Mouse (Mus musculus): ENCODE measurements around the gene Fgfr2.

Gene Fgfr2

DNA sequence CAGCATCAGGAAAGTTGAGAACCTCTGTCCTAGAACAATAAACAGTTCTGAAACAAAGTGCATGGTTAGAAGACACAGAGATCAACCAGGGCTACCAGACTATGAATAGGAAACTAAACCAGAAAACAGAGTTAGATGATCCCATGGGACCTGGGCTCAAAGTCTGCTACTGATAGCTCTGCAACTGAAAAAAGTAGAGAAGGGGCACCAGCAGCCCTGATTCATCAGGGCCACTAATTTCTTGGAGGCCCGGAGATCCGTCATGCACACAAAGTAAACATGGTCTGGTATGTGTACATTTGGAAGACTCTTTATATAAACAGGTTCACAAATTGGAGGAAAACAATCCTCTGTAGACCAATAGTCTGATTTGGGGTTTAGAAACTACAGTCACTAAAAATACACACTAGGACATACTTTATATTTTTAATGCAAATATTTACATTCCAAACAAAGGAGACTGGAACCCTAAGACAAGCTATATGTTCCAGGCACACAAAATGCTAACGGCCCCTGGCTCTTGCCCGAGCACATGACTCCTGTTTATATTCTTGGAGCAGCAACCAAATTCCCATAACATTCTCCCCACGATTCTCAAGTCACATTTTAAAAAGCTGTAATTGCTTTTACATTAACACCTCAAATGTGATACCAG lies 814.5 kb downstream of the Fgfr2 start:
- Histone ChIP-seq H3K36me3 (ENCODE audit: insufficient read depth, low read length) (no peaks in the 10 kb centered on the region), H3K4me1 (replicated peaks; ENCODE audit: low read depth, low read length) (peaks cover 5% of the 10 kb centered on the region; the same call in 1 of the 2 replicates), H3K9me3 (ENCODE audit: low read length) (no peaks in the 10 kb centered on the region), H3K27me3 (ENCODE audit: insufficient read depth, low read length) (peaks cover 32% of the 10 kb centered on the region), H3K4me3 (replicated peaks; ENCODE audit: low read length) (no peak overlapping the region)
- TF ChIP-seq NANOG (IDR thresholded peaks at IDR 0.05; ENCODE audit: borderline replicate concordance, low read length): no peak
- no peak for TF ChIP-seq CTCF (conservative IDR thresholded peaks at IDR 0.05; ENCODE audit: low read length)
- TF ChIP-seq POU5F1 (IDR thresholded peaks at IDR 0.05; ENCODE audit: borderline replicate concordance, low read length): no peak

DNA sequence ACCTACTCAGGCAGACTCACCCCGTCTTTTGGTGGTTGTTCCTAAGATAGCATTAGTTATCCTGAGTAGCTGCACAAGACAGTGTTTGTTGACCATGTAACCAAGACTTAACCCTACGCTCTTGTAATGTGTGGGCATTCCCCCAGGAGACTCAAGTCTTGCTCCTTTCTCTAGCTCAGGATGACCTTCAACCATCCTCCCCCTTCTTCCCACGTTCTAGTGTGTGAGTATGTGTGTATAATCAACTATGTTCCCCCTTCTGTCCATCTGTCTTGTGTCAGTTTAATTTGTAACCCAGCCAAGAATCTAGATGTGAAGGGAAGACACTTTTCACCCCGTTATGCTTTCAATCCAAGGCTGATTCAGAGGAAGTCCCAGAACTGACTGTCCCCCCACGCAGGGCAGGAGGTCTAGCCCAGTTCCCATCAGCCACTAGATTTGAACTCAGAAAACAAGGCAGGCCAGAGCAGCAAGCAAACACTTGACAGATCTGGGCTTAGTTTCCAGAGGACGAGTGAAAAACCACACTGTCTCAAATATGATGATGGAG lies 815.4 kb downstream of the Fgfr2 start:
- H3K4me3 ChIP-seq (replicated peaks; ENCODE audit: low read length): no peak overlapping the region
- H3K4me1 ChIP-seq (replicated peaks; ENCODE audit: low read depth, low read length): peaks cover 5% of the 10 kb centered on the region; the same call in 1 of the 2 replicates
- no peaks in the 10 kb centered on the region for H3K36me3 ChIP-seq (ENCODE audit: insufficient read depth, low read length)
- H3K27me3 ChIP-seq (ENCODE audit: insufficient read depth, low read length): peaks cover 24% of the 10 kb centered on the region
- no peaks in the 10 kb centered on the region for H3K9me3 ChIP-seq (ENCODE audit: low read length)
- TF ChIP-seq NANOG (IDR thresholded peaks at IDR 0.05; ENCODE audit: borderline replicate concordance, low read length): no peak
- no peak for TF ChIP-seq POU5F1 (IDR thresholded peaks at IDR 0.05; ENCODE audit: borderline replicate concordance, low read length)
- TF ChIP-seq CTCF (conservative IDR thresholded peaks at IDR 0.05; ENCODE audit: low read length): no peak

DNA sequence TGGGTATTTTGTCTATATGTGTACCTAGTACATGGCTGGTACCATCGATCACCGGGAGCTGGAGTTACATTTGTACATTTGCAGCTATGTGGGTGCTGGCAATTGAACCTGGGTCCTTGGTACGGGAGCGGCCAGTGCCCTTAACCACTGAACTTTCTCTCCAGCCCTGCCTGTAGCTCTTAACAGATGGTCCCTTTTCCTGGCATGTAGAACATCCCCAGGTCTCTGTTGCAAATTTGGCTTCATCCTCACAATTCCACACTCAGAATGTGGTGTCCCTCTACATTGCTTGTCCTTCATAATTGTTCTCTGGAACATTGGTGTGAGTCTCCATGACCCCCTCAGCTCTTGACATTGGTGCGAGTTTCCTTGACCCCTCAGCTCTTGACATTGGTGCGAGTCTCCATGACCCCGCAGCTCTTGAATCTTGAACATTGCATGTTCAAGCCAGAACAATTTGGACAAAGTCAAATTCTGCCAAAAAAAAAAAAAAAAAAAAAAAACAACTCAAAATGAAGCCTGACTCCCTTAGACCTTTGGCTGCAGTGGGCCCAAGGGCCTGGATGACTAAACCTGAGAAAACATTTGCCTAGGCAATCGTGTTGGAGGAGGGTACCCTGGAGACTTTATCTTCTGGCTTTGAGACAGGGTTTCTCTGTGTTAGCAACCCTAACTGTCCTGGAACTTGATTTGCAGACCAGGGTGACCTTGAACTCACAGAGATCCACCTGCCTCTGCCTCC lies 816.3 kb downstream of the Fgfr2 start:
- Histone ChIP-seq H3K36me3 (ENCODE audit: insufficient read depth, low read length) (no peaks in the 10 kb centered on the region), H3K27me3 (ENCODE audit: insufficient read depth, low read length) (peaks cover 15% of the 10 kb centered on the region), H3K4me3 (replicated peaks; ENCODE audit: low read length) (no peak overlapping the region), H3K4me1 (replicated peaks; ENCODE audit: low read depth, low read length) (no peaks in the 10 kb centered on the region), H3K9me3 (ENCODE audit: low read length) (no peaks in the 10 kb centered on the region)
- no peak for TF ChIP-seq NANOG (IDR thresholded peaks at IDR 0.05; ENCODE audit: borderline replicate concordance, low read length)
- TF ChIP-seq CTCF (conservative IDR thresholded peaks at IDR 0.05; ENCODE audit: low read length): no peak
- no peak for TF ChIP-seq POU5F1 (IDR thresholded peaks at IDR 0.05; ENCODE audit: borderline replicate concordance, low read length)

DNA sequence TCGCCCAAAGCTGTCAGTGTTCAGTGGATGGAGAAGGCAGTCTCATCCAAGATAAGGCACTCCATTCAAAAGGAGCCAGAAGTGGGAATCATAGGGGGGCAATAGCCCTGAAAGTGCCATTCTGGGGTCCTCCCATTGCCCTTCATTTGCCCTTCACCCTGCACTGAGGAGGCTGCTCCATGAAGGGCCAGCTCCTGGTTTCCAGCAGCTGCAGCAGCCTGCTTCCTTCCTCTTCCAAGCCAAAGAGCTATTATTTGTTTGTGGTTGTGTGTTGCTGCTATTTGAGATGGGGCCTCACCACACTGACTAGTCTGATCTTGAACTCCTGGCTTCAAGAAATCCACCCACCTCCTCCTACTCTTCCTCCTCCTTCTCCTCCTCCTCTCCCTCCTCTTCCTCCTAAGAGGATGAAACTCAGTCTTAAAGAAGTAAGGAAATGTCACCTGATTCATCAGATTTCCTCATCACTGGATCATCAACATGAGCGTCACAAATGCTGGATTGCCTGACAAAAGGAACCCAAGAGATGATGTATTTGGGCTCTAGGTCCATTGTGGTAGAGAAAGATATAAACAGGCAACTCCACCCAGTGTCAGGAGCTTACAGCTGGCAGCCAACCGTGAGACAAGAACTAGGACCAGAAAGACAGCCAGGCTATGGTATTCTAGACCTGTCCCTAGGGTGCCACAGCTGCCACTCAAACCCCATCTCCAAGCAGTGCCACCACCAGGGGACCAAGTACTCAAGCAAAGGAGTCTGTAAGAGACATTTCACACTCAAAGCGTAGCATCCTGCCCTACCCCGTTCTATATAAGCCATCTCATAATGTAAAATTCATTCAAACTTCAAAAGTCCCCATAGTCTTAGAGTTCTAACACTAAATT lies 817.4 kb downstream of the Fgfr2 start:
- H3K4me1 ChIP-seq (replicated peaks; ENCODE audit: low read depth, low read length): no peaks in the 10 kb centered on the region
- H3K4me3 ChIP-seq (replicated peaks; ENCODE audit: low read length): no peak overlapping the region
- H3K36me3 ChIP-seq (ENCODE audit: insufficient read depth, low read length): no peaks in the 10 kb centered on the region
- peaks cover 8% of the 10 kb centered on the region; the same call in 1 of the 2 replicates for H3K27me3 ChIP-seq (ENCODE audit: insufficient read depth, low read length)
- no peaks in the 10 kb centered on the region for H3K9me3 ChIP-seq (ENCODE audit: low read length)
- TF ChIP-seq CTCF (conservative IDR thresholded peaks at IDR 0.05; ENCODE audit: low read length): no peak
- TF ChIP-seq POU5F1 (IDR thresholded peaks at IDR 0.05; ENCODE audit: borderline replicate concordance, low read length): no peak
- no peak for TF ChIP-seq NANOG (IDR thresholded peaks at IDR 0.05; ENCODE audit: borderline replicate concordance, low read length)

DNA sequence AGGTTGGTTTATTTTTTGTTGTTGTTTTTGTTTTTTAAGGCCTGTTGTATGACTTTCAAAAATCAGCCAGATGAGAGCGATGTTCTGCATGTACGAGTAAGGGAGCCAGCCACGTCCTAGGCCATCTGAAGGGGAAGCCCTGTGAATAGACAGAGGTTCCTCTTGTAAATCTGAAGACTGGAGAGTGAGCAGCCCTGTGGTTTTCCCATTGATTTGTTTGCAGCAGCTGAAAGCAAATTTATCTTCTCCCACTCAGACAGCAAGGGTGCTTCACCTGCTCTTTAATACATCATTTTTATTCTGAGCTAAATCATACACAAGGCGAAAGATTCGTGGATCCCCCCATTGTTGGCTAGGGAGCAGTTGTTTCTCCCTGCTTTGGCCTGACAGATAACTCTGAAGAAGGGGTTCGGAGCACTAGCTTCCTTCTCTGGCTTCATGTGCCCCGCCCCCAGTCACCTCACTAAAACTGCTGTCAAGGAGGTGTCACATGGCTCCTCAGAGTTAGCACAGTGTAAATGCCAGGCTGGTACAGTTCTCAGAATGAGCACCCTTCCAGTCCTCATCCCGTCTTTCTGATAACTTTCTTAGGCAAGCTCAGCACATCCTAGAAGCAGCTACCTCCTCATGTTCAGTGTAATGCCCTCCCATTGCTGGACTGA lies 818.6 kb downstream of the Fgfr2 start:
- Histone ChIP-seq H3K36me3 (ENCODE audit: insufficient read depth, low read length) (no peaks in the 10 kb centered on the region), H3K4me1 (replicated peaks; ENCODE audit: low read depth, low read length) (no peaks in the 10 kb centered on the region), H3K9me3 (ENCODE audit: low read length) (no peaks in the 10 kb centered on the region), H3K27me3 (ENCODE audit: insufficient read depth, low read length) (no peaks in the 10 kb centered on the region; the same call in 1 of the 2 replicates), H3K4me3 (replicated peaks; ENCODE audit: low read length) (no peak overlapping the region)
- TF ChIP-seq NANOG (IDR thresholded peaks at IDR 0.05; ENCODE audit: borderline replicate concordance, low read length) (no peak), POU5F1 (IDR thresholded peaks at IDR 0.05; ENCODE audit: borderline replicate concordance, low read length) (no peak), CTCF (conservative IDR thresholded peaks at IDR 0.05; ENCODE audit: low read length) (no peak)

DNA sequence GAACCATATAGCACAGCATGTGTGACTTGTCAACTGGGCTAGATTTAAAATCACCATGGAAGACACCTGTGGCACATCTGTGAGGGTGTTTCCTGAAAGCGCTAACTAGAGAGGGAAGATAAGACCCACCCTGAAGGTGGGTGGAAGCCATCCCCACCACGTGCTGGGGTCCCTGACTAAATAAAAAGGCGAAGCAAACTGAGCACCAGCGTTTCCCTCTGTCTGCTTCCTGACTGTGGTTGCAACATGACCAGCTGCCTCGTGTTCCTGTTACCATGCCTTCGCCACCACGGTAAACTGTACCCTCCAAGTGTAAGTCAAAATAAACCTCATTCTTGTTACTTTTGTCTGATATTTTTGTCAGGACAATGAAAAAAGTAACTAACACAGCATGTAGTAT lies 819.2 kb downstream of the Fgfr2 start:
- Histone ChIP-seq H3K4me3 (replicated peaks; ENCODE audit: low read length) (no peak overlapping the region), H3K4me1 (replicated peaks; ENCODE audit: low read depth, low read length) (no peaks in the 10 kb centered on the region), H3K27me3 (ENCODE audit: insufficient read depth, low read length) (no peaks in the 10 kb centered on the region), H3K36me3 (ENCODE audit: insufficient read depth, low read length) (no peaks in the 10 kb centered on the region), H3K9me3 (ENCODE audit: low read length) (no peaks in the 10 kb centered on the region)
- no peak for TF ChIP-seq CTCF (conservative IDR thresholded peaks at IDR 0.05; ENCODE audit: low read length)
- no peak for TF ChIP-seq NANOG (IDR thresholded peaks at IDR 0.05; ENCODE audit: borderline replicate concordance, low read length)
- no peak for TF ChIP-seq POU5F1 (IDR thresholded peaks at IDR 0.05; ENCODE audit: borderline replicate concordance, low read length)

DNA sequence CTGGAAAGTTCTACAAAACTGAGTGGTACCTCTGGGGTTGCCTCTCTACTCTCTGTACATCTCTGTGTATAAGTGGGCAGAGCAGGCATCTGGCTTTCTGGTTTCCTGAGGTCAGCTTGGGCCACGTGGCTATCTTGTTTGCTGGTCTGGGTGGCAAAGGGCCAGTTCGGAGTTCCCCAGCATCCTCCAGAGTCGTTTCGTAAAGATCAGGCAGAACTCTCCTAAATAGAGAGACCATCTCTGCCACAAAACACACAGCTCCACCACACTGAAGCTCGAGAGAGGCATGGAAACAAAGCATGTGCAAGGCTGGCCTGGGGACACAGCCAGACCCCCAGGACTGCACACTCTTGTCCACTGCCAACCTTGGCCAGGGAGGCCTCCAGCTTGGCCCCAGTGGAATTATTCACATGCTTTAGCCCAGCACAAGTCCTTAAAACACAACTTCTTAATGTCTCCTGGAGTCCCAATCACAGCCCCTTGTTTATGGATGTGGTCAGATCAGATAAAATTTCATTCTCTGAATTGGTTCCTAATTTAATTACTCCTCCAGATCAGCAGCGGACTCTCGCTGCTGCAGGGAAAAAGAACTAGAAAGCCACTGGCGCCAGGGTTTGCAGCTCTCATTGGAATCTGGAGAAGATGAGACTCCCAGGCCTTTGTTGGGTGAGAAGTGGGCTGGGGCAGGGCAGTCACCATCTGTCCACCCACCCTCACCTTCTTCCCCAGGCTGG lies 820.5 kb downstream of the Fgfr2 start:
- H3K27me3 ChIP-seq (ENCODE audit: insufficient read depth, low read length): no peaks in the 10 kb centered on the region
- no peak overlapping the region for H3K4me3 ChIP-seq (replicated peaks; ENCODE audit: low read length)
- no peak for TF ChIP-seq NANOG (IDR thresholded peaks at IDR 0.05; ENCODE audit: borderline replicate concordance, low read length)
- TF ChIP-seq CTCF (conservative IDR thresholded peaks at IDR 0.05; ENCODE audit: low read length): no peak
- TF ChIP-seq POU5F1 (IDR thresholded peaks at IDR 0.05; ENCODE audit: borderline replicate concordance, low read length): no peak

More for the DNA sequence above, 820.5 kb downstream of the Fgfr2 start:
- Histone ChIP-seq H3K4me1 (replicated peaks; ENCODE audit: low read depth, low read length) (no peaks in the 10 kb centered on the region), H3K36me3 (ENCODE audit: insufficient read depth, low read length) (no peaks in the 10 kb centered on the region), H3K9me3 (ENCODE audit: low read length) (no peaks in the 10 kb centered on the region)

Measured in E14TG2a.4 (cell line).